Mouse (Mus musculus): ENCODE data around the gene Fbxl8. TPM values are rescaled to one million over a fixed set of nuclear protein-coding genes. Genes with fewer than 3 reads are reported as not detected.

The Fbxl8 gene
- total and polyA plus RNA-seq, 3 experiments: 5.2 to 10.5 (median 5.9) TPM

- H3K9ac ChIP-seq (ENCODE audit: insufficient read depth, low read depth): no peak overlapping the region
- no peak for DNase-seq (ENCODE audit: extremely low read depth)
- H3K4me1 ChIP-seq (ENCODE audit: control insufficient read depth in 1 of 2, insufficient read depth in 2 of 2): peaks cover 0 to 17% of the 10 kb centered on the region in 2 experiments; a peak in 2 of 4 replicates
- in situ Hi-C loops (cut with MboI; ENCODE audit: low pct_ligation_motif_present, low pct_unique_long_range_greater_than_20kb, low sequenced_read_pairs) (no loop called here), dilution Hi-C loops (cut with MboI; ENCODE audit: extremely low pct_ligation_motif_present, extremely low pct_unique_long_range_greater_than_20kb, low sequenced_read_pairs) (no loop called here)
- H3K27me3 ChIP-seq (replicated peaks): no peaks in the 10 kb centered on the region
- H3K4me2 ChIP-seq (ENCODE audit: insufficient read depth, low read depth, poor library complexity, severe bottlenecking): no peak overlapping the region
- H3K4me3 ChIP-seq (replicated peaks in 1 of 3; ENCODE audit: low read depth in 2 of 3, low read length in 2 of 3, poor library complexity in 1 of 3): no peak overlapping the region
- TF ChIP-seq JUND (conservative IDR thresholded peaks at IDR 0.05; ENCODE audit: low read depth, low read length) (no peak), E2F4 (IDR thresholded peaks at IDR 0.05; ENCODE audit: insufficient replicate concordance, low read depth, low read length) (no peak), ELF1 (IDR thresholded peaks at IDR 0.05; ENCODE audit: low read depth, low read length) (no peak)
- peaks cover 2% of the 10 kb centered on the region for H3K9me3 ChIP-seq (replicated peaks; ENCODE audit: low read length)
- no peak overlapping the region for H3K27ac ChIP-seq (ENCODE audit: insufficient read depth, low read depth)
- H3K36me3 ChIP-seq (replicated peaks in 1 of 2; ENCODE audit: control insufficient read depth in 1 of 2, insufficient read depth in 1 of 2, low read length in 1 of 2): peaks cover 90 to 99% of the 10 kb centered on the region in 2 experiments
- H3K79me2 ChIP-seq (replicated peaks; ENCODE audit: control insufficient read depth, extremely low read depth, insufficient read depth, poor library complexity, severe bottlenecking): no peaks in the 10 kb centered on the region
Measured at GRCm38 (mm10) chr8:105310118-105310517, 45.7 kb downstream of the Fbxl8 start.

GRCm38 (mm10) chr8:105311718-105312117, 47.3 kb downstream of the Fbxl8 start:
- no peak overlapping the region for H3K9ac ChIP-seq (ENCODE audit: insufficient read depth, low read depth)
- DNase-seq (ENCODE audit: extremely low read depth): no peak
- H3K27ac ChIP-seq (ENCODE audit: insufficient read depth, low read depth): no peak overlapping the region
- in situ Hi-C loops (cut with MboI; ENCODE audit: low pct_ligation_motif_present, low pct_unique_long_range_greater_than_20kb, low sequenced_read_pairs): no loop called here
- peaks cover 2% of the 10 kb centered on the region for H3K9me3 ChIP-seq (replicated peaks; ENCODE audit: low read length)
- TF ChIP-seq ELF1 (IDR thresholded peaks at IDR 0.05; ENCODE audit: low read depth, low read length): no peak
- no peak for TF ChIP-seq ZMIZ1 (IDR thresholded peaks at IDR 0.05; ENCODE audit: low read depth, low read length)
- TF ChIP-seq ZNF384 (IDR thresholded peaks at IDR 0.05; ENCODE audit: low read depth, low read length): no peak
- no peak for TF ChIP-seq USF2 (conservative IDR thresholded peaks at IDR 0.05; ENCODE audit: low read depth, low read length)
- H3K79me2 ChIP-seq (replicated peaks; ENCODE audit: control insufficient read depth, extremely low read depth, insufficient read depth, poor library complexity, severe bottlenecking): no peaks in the 10 kb centered on the region
- H3K4me2 ChIP-seq (ENCODE audit: insufficient read depth, low read depth, poor library complexity, severe bottlenecking): no peak overlapping the region
- no peak overlapping the region for H3K4me3 ChIP-seq (replicated peaks in 1 of 3; ENCODE audit: low read depth in 2 of 3, low read length in 2 of 3, poor library complexity in 1 of 3)
- dilution Hi-C loops (cut with MboI; ENCODE audit: extremely low pct_ligation_motif_present, extremely low pct_unique_long_range_greater_than_20kb, low sequenced_read_pairs): no loop called here
- peaks cover 89 to 99% of the 10 kb centered on the region in 2 experiments for H3K36me3 ChIP-seq (replicated peaks in 1 of 2; ENCODE audit: control insufficient read depth in 1 of 2, insufficient read depth in 1 of 2, low read length in 1 of 2)
- H3K27me3 ChIP-seq (replicated peaks): no peaks in the 10 kb centered on the region
- peaks cover 0 to 2% of the 10 kb centered on the region in 2 experiments; a peak in 2 of 4 replicates for H3K4me1 ChIP-seq (ENCODE audit: control insufficient read depth in 1 of 2, insufficient read depth in 2 of 2)

GRCm38 (mm10) chr8:105312891-105313481, 48.5 kb downstream of the Fbxl8 start:
- TF ChIP-seq KAT2A (IDR thresholded peaks at IDR 0.05; ENCODE audit: insufficient replicate concordance, low read length) (no peak), RCOR1 (conservative IDR thresholded peaks at IDR 0.05; ENCODE audit: low read depth, low read length) (no peak), CHD2 (IDR thresholded peaks at IDR 0.05; ENCODE audit: low read length) (no peak), JUN (IDR thresholded peaks at IDR 0.05; ENCODE audit: insufficient read depth, low read depth, low read length) (no peak), RAD21 (IDR thresholded peaks at IDR 0.05; ENCODE audit: low read depth, low read length) (no peak), MAZ (IDR thresholded peaks at IDR 0.05; ENCODE audit: low read depth, low read length) (no peak), EP300 (IDR thresholded peaks at IDR 0.05; ENCODE audit: low read length) (no peak), GABPA (IDR thresholded peaks at IDR 0.05; ENCODE audit: insufficient replicate concordance, low read depth, low read length) (no peak), CTCF (conservative IDR thresholded peaks at IDR 0.05 in 1 of 2, IDR thresholded peaks at IDR 0.05 in 1 of 2; ENCODE audit: low read depth in 2 of 2, low read length in 2 of 2) (no peak), MEF2A (IDR thresholded peaks at IDR 0.05; ENCODE audit: borderline replicate concordance, low read depth, low read length) (no peak), USF2 (conservative IDR thresholded peaks at IDR 0.05; ENCODE audit: low read depth, low read length) (no peak)
- Histone ChIP-seq H3K27me3 (replicated peaks) (no peaks in the 10 kb centered on the region), H3K4me3 (replicated peaks in 1 of 3; ENCODE audit: low read depth in 2 of 3, low read length in 2 of 3, poor library complexity in 1 of 3) (no peak overlapping the region), H3K9me3 (replicated peaks; ENCODE audit: low read length) (peaks cover 2% of the 10 kb centered on the region), H3K4me1 (ENCODE audit: control insufficient read depth in 1 of 2, insufficient read depth in 2 of 2) (no peaks in the 10 kb centered on the region), H3K79me2 (replicated peaks; ENCODE audit: control insufficient read depth, extremely low read depth, insufficient read depth, poor library complexity, severe bottlenecking) (no peaks in the 10 kb centered on the region), H3K9ac (ENCODE audit: insufficient read depth, low read depth) (no peak overlapping the region), H3K36me3 (replicated peaks in 1 of 2; ENCODE audit: control insufficient read depth in 1 of 2, insufficient read depth in 1 of 2, low read length in 1 of 2) (peaks cover 79 to 99% of the 10 kb centered on the region in 2 experiments), H3K27ac (ENCODE audit: insufficient read depth, low read depth) (no peak overlapping the region), H3K4me2 (ENCODE audit: insufficient read depth, low read depth, poor library complexity, severe bottlenecking) (no peak overlapping the region)
- in situ Hi-C loops (cut with MboI; ENCODE audit: low pct_ligation_motif_present, low pct_unique_long_range_greater_than_20kb, low sequenced_read_pairs) (no loop called here), dilution Hi-C loops (cut with MboI; ENCODE audit: extremely low pct_ligation_motif_present, extremely low pct_unique_long_range_greater_than_20kb, low sequenced_read_pairs) (no loop called here)
- no peak for DNase-seq (ENCODE audit: extremely low read depth)

All from CH12.LX (cell line).